Mouse (Mus musculus) MN1 (cell line): Measurements from ENCODE around the gene Rtl5.
"Not testable (repeated sequence)": the region's sequence is repeated elsewhere in the genome, so short reads cannot be mapped to it uniquely, and the experiment has no call there.

Experiments
- DNase-seq: peaks from one replicate; pipeline ENCODE4 v3.0.0-alpha.2; 2016; ENCODE audit warnings: low spot score

The Rtl5 gene

DNA sequence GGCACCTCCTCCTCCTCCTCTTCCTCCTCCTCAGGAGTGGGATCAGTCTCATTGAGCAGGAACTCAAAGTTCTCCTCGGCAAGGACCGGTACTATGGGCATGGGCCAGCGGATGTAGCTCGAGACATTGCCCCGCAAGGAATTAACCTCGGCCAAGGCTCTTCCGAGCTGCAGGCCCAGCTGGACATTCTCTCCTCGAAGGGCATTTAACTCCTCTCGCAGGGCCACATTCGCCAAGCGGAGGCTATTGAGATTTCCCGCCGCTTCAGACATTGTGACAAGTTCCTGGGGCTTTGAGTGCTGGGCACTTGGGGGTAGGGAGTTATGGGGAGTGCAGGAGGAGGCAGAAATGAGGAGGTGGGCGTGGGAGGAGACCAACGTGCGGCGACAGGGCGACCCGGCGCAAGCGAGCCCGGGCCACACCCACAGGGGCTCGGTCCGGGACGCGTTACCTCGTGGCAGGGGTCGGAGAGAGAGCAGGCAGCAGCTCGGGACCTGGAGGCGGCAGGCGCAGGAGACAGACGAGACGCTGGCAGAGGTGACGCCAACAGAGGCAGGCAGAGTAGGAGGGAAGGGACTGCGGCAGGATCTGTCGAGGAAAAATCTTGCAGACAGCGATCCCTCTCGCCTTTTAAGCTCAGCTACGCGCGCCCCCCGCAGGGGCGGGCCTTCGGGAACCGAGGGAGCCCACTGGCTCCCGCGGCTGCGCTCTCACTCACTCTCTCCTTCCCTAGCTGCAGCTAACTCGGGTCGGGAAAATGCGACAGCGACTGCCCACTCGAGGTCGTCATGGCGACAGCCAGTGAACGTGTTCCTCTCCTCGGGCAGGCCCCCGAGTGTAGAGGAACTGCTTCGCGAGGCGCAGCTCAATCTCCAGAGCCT lies at the start of gene Rtl5:
Rtl5 (minus strand) TSS at position 714 of the 881 bp plus-strand sequence.
- DNase-seq, result peak; percentile 75

DNA sequence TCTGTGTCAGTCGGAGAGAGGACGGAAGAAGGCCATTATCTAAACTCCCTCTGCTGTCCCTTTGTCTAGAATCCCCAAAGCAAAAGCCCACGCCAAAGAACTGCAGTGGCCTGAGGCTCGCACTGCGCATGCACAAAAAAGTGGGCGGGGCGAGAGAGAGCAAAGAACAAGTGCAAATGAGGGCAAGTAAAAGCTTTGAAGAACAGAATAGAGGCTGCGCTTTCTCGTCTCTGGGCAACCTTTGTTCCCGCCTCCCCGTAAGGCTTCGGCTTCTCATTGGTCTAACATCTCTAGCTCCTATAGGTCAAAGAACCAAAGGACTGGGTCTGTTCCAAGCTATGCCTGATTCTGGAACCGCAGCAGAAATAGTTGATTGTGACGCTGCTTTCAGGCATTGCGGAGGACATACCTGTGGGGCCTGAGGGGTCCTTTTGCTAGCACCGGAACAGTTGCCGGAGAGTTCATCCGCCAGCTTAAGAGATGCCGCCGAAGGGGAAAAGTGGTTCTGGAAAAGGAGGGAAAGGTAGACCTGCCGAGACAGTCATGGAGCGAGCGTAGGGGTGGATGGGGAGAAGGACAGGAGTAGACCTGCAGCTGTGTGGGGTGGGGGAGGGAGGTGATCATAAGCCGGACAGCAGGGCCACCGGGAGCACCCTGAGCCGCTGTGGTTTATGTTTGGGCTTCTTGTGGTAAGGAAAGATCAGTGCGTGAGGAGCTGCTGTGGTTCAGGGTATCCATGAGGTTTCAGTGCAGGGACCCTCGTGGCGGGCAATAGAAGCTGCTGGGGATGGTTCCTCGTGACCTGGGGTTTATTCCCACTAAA lies 48.1 kb upstream of the Rtl5 start, which contains the start of gene Pin4:
Pin4 (plus strand) TSS at position 406 of the 823 bp plus-strand sequence.
- DNase-seq, result peak; percentile 97

DNA sequence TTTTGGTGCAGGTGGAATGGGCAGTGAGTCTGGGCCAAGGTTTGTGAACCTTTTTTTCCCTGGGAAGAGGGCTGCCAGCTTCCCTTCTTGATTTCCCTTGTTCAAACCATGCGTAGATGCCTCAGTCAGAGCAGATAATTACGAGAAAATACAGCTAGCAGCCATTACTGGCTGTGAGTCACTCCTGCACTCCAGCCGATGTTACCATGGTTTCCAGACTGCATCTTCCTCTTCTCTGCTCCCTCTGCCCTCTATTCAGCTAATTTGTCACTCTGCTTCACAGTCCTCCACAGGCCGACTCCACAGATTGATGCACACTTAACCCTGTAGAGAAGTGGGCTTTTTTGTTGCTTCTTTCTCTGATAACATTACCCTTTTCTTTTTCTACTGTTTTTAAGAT lies 44.6 kb upstream of the Rtl5 start:
- DNase-seq, result peak; percentile 39

DNA sequence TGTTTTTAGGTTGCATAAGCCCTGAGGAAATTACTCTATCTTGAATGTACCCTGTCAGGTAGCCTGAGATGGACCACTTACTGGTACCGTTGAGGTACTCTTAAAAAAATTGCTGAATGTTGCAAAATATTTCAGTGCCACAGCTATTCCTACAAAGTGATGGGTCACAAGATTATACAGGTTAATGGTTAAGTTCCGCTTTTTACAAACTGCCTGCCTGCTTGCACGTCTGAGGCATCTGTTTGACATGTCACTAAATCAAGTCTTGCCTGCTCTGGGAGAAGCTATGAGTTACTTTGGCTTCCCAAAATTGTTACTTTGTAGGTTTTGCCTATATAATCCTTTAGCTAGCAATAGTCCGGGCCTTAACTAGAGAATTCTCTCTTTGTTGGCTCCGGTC lies 38.2 kb upstream of the Rtl5 start:
- not testable (repeated sequence) for DNase-seq

DNA sequence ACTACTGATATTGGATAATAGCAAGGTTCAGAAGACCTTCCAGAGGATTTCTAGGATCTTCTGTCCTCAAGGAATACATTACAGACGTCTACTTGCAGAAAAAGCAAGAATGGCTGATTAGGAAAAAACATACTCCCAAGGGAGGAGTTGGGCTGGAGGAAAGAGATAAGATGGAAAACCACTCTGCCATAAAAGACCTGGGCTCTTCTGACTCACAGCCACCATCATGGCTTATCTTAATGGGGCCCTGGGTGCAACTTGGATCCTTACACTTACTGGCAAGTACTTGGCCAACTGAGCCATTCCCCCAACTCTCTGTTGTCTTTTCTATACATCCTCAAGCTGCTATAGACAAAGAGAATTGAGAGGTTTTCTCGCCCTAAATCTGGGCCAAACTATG lies 32.7 kb upstream of the Rtl5 start:
- not testable (repeated sequence) for DNase-seq

DNA sequence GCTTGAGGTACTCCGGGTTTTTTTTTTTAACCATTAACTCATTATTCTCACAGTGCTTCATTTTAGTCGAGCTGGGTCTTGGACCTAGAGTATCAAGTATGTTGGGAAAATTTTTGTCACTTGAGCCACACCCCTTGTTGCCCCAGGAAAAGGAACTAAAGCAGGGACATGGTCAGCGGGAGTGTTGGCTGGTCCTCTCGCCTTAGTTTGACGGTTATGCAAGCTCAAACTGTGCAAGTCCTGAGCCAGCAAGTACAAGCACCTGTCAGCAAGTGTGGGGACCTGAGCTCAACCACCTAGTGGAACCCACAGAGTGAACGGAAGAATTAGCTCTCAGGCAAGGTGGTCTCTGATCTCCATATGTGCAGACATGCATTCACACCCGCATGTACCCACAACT lies 30.8 kb upstream of the Rtl5 start:
- DNase-seq, result no peak

DNA sequence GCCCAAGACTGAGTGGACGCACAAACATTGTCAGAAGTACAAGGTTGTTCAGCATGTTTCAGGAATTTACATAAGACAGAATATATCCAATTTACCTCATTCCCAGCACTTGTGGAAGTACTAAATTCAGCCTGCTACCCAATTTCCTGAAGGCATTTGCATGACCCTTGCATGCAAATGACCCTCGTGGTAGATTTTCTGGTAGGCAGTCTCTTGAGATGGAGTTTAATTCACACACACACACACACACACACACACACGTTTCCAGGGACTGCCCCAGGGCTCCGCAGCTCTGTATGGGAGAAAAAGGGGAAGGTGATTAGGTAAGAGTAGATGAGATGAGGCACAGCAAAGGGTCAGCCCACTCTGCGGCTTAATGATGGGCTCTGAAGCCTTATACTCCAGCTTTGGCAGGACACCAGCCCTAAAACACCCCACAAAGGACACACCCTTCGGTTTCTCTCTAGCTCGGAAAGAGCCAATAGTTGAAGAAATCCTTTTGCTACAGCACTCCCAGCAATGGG lies 23.3 kb upstream of the Rtl5 start:
- DNase-seq, result no peak

DNA sequence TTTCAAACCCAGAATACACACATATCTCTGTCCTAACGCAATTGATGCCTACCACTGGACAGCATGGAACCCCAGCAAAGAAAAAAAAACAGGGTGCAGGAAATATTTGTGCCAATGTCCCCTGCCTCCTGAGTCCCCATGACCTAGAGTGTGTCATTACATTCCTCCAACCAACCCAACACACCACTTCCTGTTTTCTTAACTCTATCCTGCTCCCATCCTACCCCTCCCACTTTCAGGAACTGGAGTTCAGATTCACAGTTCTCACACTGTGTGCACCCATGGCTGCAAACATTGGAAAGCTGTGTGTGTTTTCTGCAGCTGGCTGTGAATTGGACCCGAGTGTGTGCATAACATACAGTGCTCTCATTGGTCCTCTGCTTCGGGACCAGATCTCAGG lies 19.5 kb upstream of the Rtl5 start:
- DNase-seq, result no peak

DNA sequence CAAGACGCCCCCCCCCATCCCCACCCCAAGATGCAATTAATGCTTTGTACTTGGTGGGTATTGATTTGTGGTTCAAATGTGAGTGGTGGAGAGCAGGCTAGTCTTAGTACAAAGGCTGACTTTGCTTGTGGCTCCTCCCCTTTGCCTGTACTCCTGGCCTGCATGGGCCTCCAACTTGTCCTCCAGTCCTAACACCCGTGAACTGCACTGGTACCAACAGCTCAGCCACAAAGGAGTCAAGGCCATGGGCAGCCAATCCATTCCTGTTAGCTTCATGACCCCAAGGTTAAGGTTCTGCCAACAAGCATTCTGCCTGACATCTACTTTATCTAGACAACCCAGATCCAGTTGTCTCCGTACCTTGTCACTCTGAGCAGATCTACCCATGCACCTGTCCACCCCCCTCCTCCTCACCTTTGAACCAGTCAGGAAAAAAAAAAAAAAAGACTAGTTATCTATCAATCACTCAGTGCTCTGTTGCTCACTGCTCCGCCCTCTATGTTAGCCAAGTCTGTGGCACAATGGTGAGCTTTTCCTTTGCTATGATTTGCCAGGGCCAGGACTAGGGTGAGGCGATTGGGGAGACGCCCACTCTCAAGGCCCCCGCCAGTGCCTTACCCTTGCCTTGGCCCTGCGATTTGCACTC lies 14.8 kb upstream of the Rtl5 start:
- DNase-seq, result no peak

DNA sequence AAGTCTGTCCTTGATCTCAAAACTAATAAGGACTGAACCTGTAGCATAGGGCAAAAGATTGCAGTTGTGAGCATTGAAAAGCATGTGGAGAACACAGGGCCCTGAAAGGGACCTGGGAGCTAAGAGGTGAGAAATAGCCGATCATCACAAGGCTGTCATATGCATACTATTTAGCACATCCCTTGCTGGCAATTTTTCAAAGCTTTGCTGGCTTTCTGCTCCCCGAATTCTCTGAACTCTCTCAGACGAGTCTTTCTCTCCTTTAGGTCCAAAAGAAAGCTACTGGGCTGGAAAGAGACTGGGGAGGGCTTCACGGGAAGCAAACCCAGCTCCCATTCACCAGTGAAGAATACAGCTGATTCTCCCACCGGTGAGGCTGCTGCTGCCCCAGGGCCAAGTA lies 11.2 kb upstream of the Rtl5 start:
- DNase-seq, result no peak

DNA sequence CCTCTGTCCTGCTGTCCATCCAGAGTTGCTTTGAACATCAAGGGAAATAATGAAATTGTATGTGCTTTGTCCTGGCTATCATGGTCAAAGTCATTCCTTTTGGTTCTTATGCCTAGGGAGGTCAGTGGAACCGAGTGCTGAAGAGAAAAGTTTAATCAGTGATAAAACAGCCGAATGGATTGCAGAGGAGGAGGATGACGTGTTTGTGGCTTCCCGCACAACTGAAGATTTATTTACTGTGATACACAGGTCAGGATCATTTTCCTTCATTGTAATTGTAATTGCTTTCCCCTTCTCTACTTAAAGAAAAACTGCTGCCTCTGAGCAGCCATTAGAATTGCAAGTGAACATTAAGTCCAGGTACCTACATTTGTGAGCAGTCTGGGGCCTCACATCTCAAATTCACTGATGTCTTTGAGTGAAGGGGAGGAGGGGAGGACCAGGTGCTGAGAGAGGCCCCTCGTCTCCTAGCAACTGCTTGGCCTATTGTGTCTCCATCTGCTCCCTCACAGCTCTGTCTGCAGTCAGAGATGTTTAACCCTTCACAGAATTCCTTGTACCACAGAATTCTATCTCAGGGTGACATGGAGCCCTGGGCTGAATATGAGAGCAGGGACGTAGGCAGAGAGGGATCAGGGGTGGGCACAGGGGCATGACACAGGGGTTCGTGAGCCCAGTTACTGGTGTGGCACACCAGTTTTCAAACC lies 10.6 kb upstream of the Rtl5 start:
- no peak for DNase-seq

DNA sequence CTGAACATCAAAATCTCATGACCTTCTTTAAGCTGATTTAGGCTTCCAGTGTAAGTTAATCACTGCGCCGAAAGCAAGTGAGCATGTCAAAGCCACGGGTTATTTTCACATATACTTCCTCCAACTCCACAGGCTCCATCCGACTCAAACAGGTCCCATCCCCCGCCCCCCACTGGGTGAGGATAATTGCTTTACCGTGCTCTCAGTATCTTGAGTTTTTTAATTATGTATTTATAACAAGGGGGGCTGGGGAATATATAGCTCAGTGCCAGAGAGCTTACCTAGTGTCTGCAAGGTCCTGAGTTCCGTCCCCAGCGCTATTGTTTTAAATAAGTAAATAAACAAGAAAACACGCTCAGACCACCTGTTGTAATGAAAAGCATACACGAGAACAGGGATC lies 10.0 kb upstream of the Rtl5 start:
- no peak for DNase-seq

DNA sequence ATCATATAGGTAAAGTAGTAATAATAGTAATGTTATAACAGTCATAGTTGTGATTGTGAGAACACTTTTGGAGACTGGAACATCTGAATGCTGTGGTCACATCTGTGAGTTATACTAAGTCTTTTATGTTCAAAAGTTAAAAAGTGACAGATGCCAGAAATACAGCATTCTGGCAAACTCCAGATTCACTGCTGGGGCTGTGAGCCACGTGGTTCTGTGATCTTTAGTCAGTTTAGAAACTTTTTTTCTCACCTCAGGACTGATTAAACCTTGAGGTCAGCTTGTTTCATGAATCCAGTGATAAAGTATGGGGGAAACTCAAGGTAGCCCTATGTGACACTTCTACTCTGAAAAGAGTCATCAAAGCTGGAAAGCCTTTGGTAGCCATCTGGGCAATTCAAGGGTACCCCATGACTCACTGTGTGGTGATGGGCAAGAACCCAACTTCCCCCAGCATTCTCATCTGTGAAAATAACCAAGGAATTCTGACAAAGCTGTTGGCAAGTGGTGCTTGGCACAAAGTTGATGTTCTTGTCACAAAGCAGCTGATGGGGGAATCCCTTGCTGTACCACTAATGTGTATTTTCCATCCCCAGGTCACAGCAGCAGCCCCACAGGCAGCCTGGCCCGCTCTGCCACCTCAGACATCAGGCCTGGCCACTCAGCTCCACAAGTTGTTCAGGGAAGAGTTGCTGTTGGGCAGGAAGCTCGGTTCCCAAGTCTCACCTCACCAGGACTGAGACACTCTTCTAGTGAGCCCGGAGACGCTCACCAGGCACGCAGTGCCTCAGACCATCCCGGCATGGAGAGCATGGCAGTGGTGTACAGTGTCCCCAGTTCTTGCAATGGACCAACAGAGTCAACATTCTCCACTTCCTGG lies 6.0 kb upstream of the Rtl5 start:
- DNase-seq, result no peak

DNA sequence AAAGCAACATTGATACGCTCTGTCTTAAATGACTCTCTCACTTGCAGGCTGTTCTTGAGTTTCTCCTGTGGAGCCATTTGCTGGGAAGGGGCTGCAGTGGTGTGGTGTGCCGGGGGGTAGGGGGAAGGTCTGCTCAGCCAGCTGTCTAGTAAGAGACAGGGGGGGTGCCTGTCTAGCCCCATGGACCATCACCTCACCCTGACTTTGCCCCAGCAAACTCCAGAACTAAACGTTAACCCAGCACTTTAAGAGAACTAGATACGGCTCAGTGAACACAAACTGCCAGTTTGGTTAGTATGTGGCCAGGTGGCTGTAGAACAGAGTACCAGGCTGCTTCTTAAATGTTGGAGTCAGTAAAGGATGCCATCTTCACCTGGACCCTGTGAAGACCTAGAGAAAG lies 4.1 kb upstream of the Rtl5 start:
- no peak for DNase-seq

DNA sequence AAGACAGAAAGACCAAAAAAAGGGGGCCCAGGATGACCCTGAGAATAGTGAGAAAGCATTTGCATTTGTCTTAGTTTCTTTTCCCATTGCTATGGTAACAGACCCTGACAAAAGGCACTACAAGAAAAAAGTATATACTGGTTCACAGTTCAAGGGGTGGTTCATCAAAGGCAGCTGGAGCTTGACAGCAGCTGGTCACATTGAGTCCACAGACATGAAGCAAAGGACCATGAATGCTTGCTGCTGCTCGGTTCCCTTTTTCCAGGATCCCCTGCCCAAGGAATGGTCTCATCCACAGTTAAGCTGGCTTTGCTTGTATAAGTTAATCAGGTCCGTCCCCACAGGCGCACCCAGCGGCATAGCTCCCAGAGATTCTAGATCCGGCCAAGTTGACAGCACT lies 3.3 kb upstream of the Rtl5 start:
- no peak for DNase-seq

DNA sequence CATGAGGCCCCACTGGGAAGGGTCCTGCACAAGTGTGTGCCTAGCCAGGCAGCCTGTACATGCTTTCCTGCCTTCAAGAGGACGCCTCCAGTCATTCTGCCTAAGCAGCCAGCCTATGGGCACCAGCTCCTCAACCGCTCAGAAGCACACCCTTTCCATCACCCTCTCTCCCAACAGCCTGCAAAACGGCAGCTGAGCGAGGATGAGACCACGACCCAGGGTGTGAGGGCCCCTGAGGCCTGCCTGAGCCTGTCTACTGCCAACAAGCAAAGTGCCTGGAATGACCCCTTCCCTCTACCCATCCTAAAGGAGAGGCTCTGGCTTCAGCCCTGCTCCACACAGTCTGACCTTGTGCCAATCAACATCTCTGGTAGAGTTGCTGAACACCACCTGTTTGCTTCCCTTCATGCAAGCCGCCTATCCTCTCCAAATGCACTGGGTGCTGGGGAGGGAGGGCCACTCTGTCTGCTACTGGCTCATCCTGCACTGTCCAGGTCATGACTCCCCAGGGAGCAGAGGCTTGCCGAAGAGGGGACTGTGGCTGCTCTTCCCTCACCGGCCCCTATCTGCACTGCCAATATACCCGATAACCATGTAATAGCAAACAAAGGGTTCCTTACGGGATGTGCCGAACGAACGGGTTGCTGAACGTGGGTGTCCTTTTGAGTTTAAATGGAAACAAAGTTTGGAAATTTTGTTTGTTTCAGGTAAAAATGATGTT lies 2.7 kb upstream of the Rtl5 start:
- DNase-seq, result no peak

DNA sequence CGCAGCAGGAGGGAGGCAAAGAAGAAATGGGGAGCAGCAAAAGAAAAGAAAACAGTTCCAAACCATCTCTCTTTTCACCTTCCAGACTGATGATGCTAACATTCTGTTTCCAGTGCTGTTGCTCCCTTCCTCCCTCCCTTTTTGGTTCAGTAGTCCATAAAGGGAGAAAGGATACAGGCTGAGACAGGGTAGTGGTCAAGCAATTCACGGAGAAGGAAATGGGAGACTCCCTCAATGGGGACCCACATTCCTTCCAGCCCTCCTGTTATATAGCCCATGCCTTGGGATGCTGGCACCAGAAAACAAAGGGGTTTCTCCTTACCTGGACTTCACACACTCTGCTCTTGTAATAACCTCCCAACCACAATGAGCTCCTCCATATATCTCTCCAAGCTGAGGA lies 413 bp upstream of the Rtl5 start:
- DNase-seq, result no peak

DNA sequence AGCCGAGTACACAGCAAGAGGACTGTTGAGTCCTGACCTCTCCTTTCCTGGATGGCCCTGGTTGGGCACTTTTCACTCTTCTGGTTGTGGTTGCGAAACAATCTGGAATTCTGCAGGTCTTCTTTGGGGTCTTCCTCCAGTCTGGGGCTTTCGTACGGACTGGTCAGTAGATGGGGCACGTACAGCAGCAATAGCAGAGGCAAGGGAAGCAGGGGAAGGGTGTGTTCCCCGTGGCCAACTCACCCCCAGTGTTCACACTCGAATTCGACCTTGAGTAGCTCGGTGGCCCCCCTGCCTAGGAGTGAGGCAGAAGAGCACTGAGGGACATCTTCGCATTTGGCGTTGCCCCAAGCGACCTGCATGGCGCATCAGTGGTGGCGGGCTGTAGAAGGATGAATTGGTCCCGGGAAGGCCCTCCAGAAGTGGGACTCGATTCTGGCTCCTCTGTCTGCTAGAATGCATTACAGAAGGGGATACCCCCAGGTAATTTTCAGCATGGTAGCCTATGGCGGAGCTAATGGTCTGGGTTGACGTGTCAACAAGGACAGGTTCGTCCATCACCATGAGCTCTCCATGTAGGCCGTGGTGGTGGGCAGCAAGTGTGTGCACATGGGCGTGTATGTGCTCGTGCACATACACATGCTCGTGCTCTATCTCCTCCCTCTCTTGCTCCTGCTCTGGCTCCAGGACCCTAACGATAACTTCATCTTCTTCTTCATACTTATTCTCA lies 2.1 kb downstream of the Rtl5 start:
- no peak for DNase-seq

DNA sequence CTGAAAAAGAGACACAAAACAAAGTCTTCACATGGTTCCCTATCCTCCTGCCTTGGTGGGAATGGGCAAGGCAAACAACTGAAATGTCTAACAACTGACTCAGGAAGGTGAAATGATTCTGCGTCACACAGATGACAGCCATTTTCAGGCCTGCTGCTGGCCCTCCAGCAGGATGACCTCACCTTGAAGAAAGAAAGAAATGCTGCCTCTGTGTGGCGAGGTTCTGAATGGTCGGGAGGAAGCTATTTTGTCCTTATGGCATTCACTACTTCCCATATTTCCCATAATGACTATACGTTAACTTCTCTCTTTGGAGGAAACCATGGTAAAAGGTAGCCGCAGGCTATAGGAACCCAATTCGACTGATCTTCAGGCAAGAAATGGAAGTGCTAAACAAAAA lies 4.0 kb downstream of the Rtl5 start:
- peak; percentile 39 for DNase-seq
